Mouse (Mus musculus) CH12.LX (cell line): ENCODE data around the gene Pawr. TPM values are rescaled to one million over a fixed set of nuclear protein-coding genes. Genes with fewer than 3 reads are reported as not detected.

Experiments used
- DNase-seq: peaks from one replicate; pipeline ENCODE4 v3.0.0-alpha.2; 2013; ENCODE audit errors: extremely low read depth
- H3K27ac ChIP-seq: 2 replicates; pipeline ENCODE4 v1.5.1; 2012; ENCODE audit warnings: low read depth, mild to moderate bottlenecking, control low read depth, moderate library complexity; ENCODE audit not compliant: insufficient read depth
- H3K27me3 ChIP-seq: replicated peaks from 2 replicates; pipeline ENCODE3; 2012; ENCODE audit warnings: inconsistent platforms
- H3K36me3 ChIP-seq, 2 experiments: replicated peaks in 1 of 2; 2 replicates each; pipeline versions ENCODE3 to v1.6.1; 2012; ENCODE audit warnings: inconsistent platforms in 1 of 2, low read length in 1 of 2, mild to moderate bottlenecking in 1 of 2, mixed read lengths in 1 of 2, moderate library complexity in 1 of 2; ENCODE audit not compliant: control insufficient read depth in 1 of 2, insufficient read depth in 1 of 2
- H3K4me1 ChIP-seq, 2 experiments: 2 replicates each; pipeline ENCODE4 v1.6.1; 2012; ENCODE audit warnings: inconsistent platforms in 1 of 2, moderate library complexity in 1 of 2; ENCODE audit not compliant: insufficient read depth in 2 of 2, control insufficient read depth in 1 of 2
- H3K4me2 ChIP-seq: 2 replicates; pipeline ENCODE4 v1.6.1; 2012; ENCODE audit warnings: low read depth, mild to moderate bottlenecking, control low read depth; ENCODE audit not compliant: poor library complexity, insufficient read depth, severe bottlenecking
- H3K4me3 ChIP-seq, 3 experiments: fragments of 150-350 bp in 1 of 3; sonication (generic) in 1 of 3; replicated peaks in 1 of 3; 2 replicates each; pipeline versions ENCODE3 to v1.5.1; 2011 to 2012; ENCODE audit warnings: low read depth in 2 of 3, low read length in 2 of 3, mild to moderate bottlenecking in 2 of 3, moderate library complexity in 2 of 3, control low read depth in 1 of 3, improper control_type of control experiment in 1 of 3, inconsistent platforms in 1 of 3, mixed read lengths in 1 of 3; ENCODE audit not compliant: poor library complexity in 1 of 3
- H3K79me2 ChIP-seq: replicated peaks from 2 replicates; pipeline ENCODE4 v1.6.1; 2012; ENCODE audit warnings: mild to moderate bottlenecking, moderate library complexity; ENCODE audit not compliant: control insufficient read depth, poor library complexity, insufficient read depth, severe bottlenecking; ENCODE audit errors: extremely low read depth
- H3K9ac ChIP-seq: 2 replicates; pipeline ENCODE4 v1.6.1; 2012; ENCODE audit warnings: low read depth, mild to moderate bottlenecking, control low read depth, moderate library complexity; ENCODE audit not compliant: insufficient read depth
- H3K9me3 ChIP-seq: replicated peaks from 2 replicates; pipeline ENCODE3; 2012; ENCODE audit warnings: low read length, inconsistent platforms, mixed read lengths
- CHD1 ChIP-seq: IDR thresholded peaks from 2 replicates; pipeline ENCODE4 v1.6.1; 2012; ENCODE audit warnings: low read depth, low read length, improper control_type of control experiment, inconsistent platforms
- CHD2 ChIP-seq: IDR thresholded peaks from 2 replicates; pipeline ENCODE4 v1.6.1; 2011; ENCODE audit warnings: low read length, improper control_type of control experiment
- CTCF ChIP-seq, 2 experiments: IDR thresholded peaks in 1 of 2; conservative IDR thresholded peaks in 1 of 2; 2 replicates each; pipeline ENCODE4 v1.5.1; 2011 to 2012; ENCODE audit warnings: low read depth in 2 of 2, low read length in 2 of 2, improper control_type of control experiment in 1 of 2, inconsistent platforms in 1 of 2, mild to moderate bottlenecking in 1 of 2, moderate library complexity in 1 of 2
- ELF1 ChIP-seq: IDR thresholded peaks from 2 replicates; pipeline ENCODE4 v1.6.1; 2014; ENCODE audit warnings: low read depth, mild to moderate bottlenecking, inconsistent platforms, low read length, improper control_type of control experiment
- GABPA ChIP-seq: IDR thresholded peaks from 2 replicates; pipeline ENCODE4 v1.6.1; 2012; ENCODE audit warnings: low read depth, low read length, improper control_type of control experiment, inconsistent platforms; ENCODE audit not compliant: insufficient replicate concordance
- HCFC1 ChIP-seq: IDR thresholded peaks from 2 replicates; pipeline ENCODE4 v1.6.1; 2012; ENCODE audit warnings: low read depth, mild to moderate bottlenecking, inconsistent platforms, low read length, improper control_type of control experiment
- JUN ChIP-seq: IDR thresholded peaks from 2 replicates; pipeline ENCODE4 v1.6.1; 2011; ENCODE audit warnings: low read depth, mild to moderate bottlenecking, low read length, improper control_type of control experiment, moderate library complexity; ENCODE audit not compliant: insufficient read depth
- JUND ChIP-seq: conservative IDR thresholded peaks from 2 replicates; pipeline ENCODE4 v1.6.1; 2011; ENCODE audit warnings: low read depth, low read length, improper control_type of control experiment
- MAZ ChIP-seq: IDR thresholded peaks from 2 replicates; pipeline ENCODE4 v1.6.1; 2012; ENCODE audit warnings: low read depth, mild to moderate bottlenecking, inconsistent platforms, low read length, improper control_type of control experiment, moderate library complexity
- MEF2A ChIP-seq: IDR thresholded peaks from 2 replicates; pipeline ENCODE4 v1.6.1; 2014; ENCODE audit warnings: low read depth, mild to moderate bottlenecking, inconsistent platforms, low read length, improper control_type of control experiment, borderline replicate concordance
- MXI1 ChIP-seq: IDR thresholded peaks from 2 replicates; pipeline ENCODE4 v1.6.1; 2011; ENCODE audit warnings: mild to moderate bottlenecking, low read depth, low read length, improper control_type of control experiment
- MYC ChIP-seq: IDR thresholded peaks from 2 replicates; pipeline ENCODE4 v1.6.1; 2011; ENCODE audit warnings: low read depth, mild to moderate bottlenecking, improper control_type of control experiment, low read length
- NELFE ChIP-seq: IDR thresholded peaks from 2 replicates; pipeline ENCODE4 v1.6.1; 2011; ENCODE audit warnings: low read depth, low read length, improper control_type of control experiment
- NRF1 ChIP-seq: IDR thresholded peaks from 2 replicates; pipeline ENCODE4 v1.6.1; 2014; ENCODE audit warnings: low read depth, mild to moderate bottlenecking, inconsistent platforms, low read length, improper control_type of control experiment, moderate library complexity
- PAX5 ChIP-seq: IDR thresholded peaks from 2 replicates; pipeline ENCODE4 v1.6.1; 2012; ENCODE audit warnings: low read length, inconsistent platforms, mixed read lengths
- POLR2A ChIP-seq: IDR thresholded peaks from 2 replicates; pipeline ENCODE4 v1.6.1; 2011; ENCODE audit warnings: low read depth, mild to moderate bottlenecking, improper control_type of control experiment, low read length
- POLR2AphosphoS2 ChIP-seq: IDR thresholded peaks from 2 replicates; pipeline ENCODE4 v1.6.1; 2011; ENCODE audit warnings: low read depth, low read length, improper control_type of control experiment
- SIN3A ChIP-seq: IDR thresholded peaks from 2 replicates; pipeline ENCODE4 v1.6.1; 2012; ENCODE audit warnings: low read length, improper control_type of control experiment, inconsistent platforms
- TBP ChIP-seq: conservative IDR thresholded peaks from 2 replicates; pipeline ENCODE4 v1.6.1; 2011; ENCODE audit warnings: low read depth, low read length, improper control_type of control experiment
- USF1 ChIP-seq: IDR thresholded peaks from 2 replicates; pipeline ENCODE4 v1.6.1; 2014; ENCODE audit warnings: low read depth, mild to moderate bottlenecking, inconsistent platforms, low read length, improper control_type of control experiment
- ZC3H11A ChIP-seq: IDR thresholded peaks from 2 replicates; pipeline ENCODE4 v1.6.1; 2012; ENCODE audit warnings: low read depth, mild to moderate bottlenecking, inconsistent platforms, low read length, improper control_type of control experiment
- ZKSCAN1 ChIP-seq: IDR thresholded peaks from 2 replicates; pipeline ENCODE4 v1.6.1; 2012; ENCODE audit warnings: low read depth, inconsistent platforms, low read length, improper control_type of control experiment, borderline replicate concordance
- ZMIZ1 ChIP-seq: IDR thresholded peaks from 2 replicates; pipeline ENCODE4 v1.6.1; 2012; ENCODE audit warnings: low read depth, mild to moderate bottlenecking, inconsistent platforms, low read length, improper control_type of control experiment
- dilution Hi-C: fragments of 300-500 bp; cut with MboI; formaldehyde crosslinking; loops from 2 replicates; pipeline ENCODE4 v1.14.3; 2020; ENCODE audit warnings: low sequenced_read_pairs; ENCODE audit not compliant: extremely low pct_unique_long_range_greater_than_20kb, extremely low pct_ligation_motif_present
- in situ Hi-C: fragments of 300-500 bp; cut with MboI; formaldehyde crosslinking; loops from 3 replicates; pipeline ENCODE4 v1.14.3; 2019; ENCODE audit warnings: low sequenced_read_pairs, low pct_ligation_motif_present, low pct_unique_long_range_greater_than_20kb, mixed read lengths
- polyA plus RNA-seq: library from polyadenylated mRNA; unstranded; fragments of >175 nt; gene quantifications from 2 replicates; pipeline ENCODE4 v1.2.1, GENCODE M21; 2012; ENCODE audit warnings: low read depth; ENCODE audit not compliant: insufficient read length
- total RNA-seq, 2 experiments: library from RNA; depleted of rRNA; stranded (reverse); fragments of 300-350 nt in 1 of 2; fragments of >200 nt in 1 of 2; gene quantifications; 2 replicates each; pipeline ENCODE4 v1.2.3; 2012 to 2014

The Pawr gene
- total and polyA plus RNA-seq, 3 experiments, result not detected

DNA sequence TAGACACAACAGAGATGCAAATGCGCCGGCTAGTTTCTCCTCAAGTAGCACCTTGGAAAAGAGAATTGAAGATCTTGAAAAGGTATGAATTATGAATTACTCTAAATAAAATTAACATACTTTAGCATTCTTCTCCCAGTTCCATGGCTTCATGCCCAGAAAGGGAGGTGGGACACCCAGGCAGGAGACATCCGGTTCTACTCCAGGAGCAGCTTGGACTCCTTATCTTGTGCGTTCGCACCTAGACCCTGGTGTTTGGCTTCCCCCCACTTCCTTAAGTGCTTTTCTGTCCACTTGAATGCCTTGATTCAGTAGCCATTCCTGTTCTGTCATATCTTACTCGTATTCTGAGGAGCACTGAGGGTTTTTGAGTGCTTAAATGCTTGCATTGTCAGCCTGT, 77.6 kb downstream of the Pawr start:
- no peak for DNase-seq
- no peaks in the 10 kb centered on the region for H3K4me1 ChIP-seq
- TF ChIP-seq PAX5, result no peak
- no peak for TF ChIP-seq CHD2
- no peak for TF ChIP-seq SIN3A
- no peak for TF ChIP-seq CTCF (conservative IDR thresholded peaks at IDR 0.05 in 1 of 2, IDR thresholded peaks at IDR 0.05 in 1 of 2; ENCODE audit: low read depth in 2 of 2, low read length in 2 of 2)
- TF ChIP-seq NELFE, result no peak
- no peak for TF ChIP-seq ELF1
- no peak for TF ChIP-seq JUND
- no peak for TF ChIP-seq TBP
- TF ChIP-seq JUN, result no peak
- no peak for TF ChIP-seq MYC
- TF ChIP-seq NRF1, result no peak
- TF ChIP-seq CHD1, result no peak
- no peak for TF ChIP-seq MEF2A
- TF ChIP-seq HCFC1, result no peak
- no peaks in the 10 kb centered on the region for H3K36me3 ChIP-seq
- in situ Hi-C loops (no loop called here), dilution Hi-C loops (no loop called here)
- no peaks in the 10 kb centered on the region for H3K79me2 ChIP-seq
- H3K27ac ChIP-seq, result no peak overlapping the region
- no peak overlapping the region for H3K4me2 ChIP-seq
- H3K4me3 ChIP-seq, result no peak overlapping the region
- no peaks in the 10 kb centered on the region for H3K27me3 ChIP-seq
- no peak overlapping the region for H3K9ac ChIP-seq
- no peaks in the 10 kb centered on the region for H3K9me3 ChIP-seq

DNA sequence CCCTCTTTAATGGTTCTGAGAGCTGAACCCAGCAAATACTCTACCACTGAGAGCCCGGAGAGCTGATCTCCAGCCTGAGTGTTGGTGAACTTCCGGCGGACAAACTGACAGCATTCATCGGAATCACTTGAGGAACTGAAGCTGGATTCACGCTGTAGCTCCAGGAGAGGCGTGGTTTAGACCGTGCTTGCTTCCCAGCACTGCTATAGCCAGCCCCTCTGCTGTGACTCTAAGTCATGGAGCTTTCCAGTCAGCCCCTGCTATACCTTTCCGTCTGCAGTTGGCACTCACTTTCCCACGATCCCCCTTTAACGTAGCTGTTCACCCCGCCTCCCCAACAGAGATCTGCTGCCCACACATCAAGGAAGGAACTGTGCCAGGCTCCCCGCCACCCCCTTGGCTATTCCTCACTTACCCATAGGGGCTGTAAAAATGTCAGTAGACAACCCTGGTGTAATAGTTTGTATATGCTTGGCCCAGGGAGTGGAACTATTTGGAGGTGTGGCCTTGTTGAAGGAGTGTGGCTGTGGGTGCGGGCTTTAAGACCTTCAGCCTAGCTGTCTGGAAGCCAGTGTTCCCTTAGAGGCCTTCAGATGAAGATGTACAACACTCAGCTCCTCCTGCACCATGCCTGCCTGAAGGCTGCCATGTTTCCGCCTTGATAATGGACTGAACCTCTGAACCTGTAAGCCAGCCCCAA, 83.2 kb downstream of the Pawr start:
- Histone ChIP-seq H3K36me3 (no peaks in the 10 kb centered on the region), H3K4me2 (no peak overlapping the region), H3K27me3 (no peaks in the 10 kb centered on the region), H3K79me2 (no peaks in the 10 kb centered on the region), H3K9me3 (no peaks in the 10 kb centered on the region), H3K4me3 (no peak overlapping the region)
- in situ Hi-C loops, result no loop called here
- no peak for DNase-seq
- TF ChIP-seq MXI1, result no peak
- no peak for TF ChIP-seq CHD1
- TF ChIP-seq ELF1, result no peak
- TF ChIP-seq POLR2AphosphoS2, result no peak
- TF ChIP-seq POLR2A, result no peak
- TF ChIP-seq USF1, result no peak
- no peak for TF ChIP-seq ZKSCAN1
- no peak for TF ChIP-seq ZC3H11A
- no peak for TF ChIP-seq TBP
- TF ChIP-seq JUND, result no peak
- no peak for TF ChIP-seq PAX5
- TF ChIP-seq SIN3A, result no peak
- TF ChIP-seq ZMIZ1, result no peak
- TF ChIP-seq MAZ, result no peak
- TF ChIP-seq GABPA, result no peak
- TF ChIP-seq CHD2, result no peak
- TF ChIP-seq, all 38 proteins: peak for 0
- H3K4me1 ChIP-seq, result peaks cover 0 to 8% of the 10 kb centered on the region in 2 experiments; a peak in 2 of 4 replicates
- dilution Hi-C loops, result no loop called here
- no peak overlapping the region for H3K9ac ChIP-seq
- H3K27ac ChIP-seq, result no peak overlapping the region
